Mouse (Mus musculus) embryo, embryonic 10.5 days (tissue): ENCODE measurements around the gene Kdm4d.
A peak's percentile ranks its signal among the peaks of the same experiment; 100 is the strongest.
"Not testable (repeated sequence)": the region's sequence is repeated elsewhere in the genome, so short reads cannot be mapped to it uniquely, and the experiment has no call there.

ENCODE experiments used
- DNase-seq: peaks from one replicate; pipeline ENCODE4 v3.0.0-alpha.2; 2015; ENCODE audit warnings: low spot score

The Kdm4d gene

DNA sequence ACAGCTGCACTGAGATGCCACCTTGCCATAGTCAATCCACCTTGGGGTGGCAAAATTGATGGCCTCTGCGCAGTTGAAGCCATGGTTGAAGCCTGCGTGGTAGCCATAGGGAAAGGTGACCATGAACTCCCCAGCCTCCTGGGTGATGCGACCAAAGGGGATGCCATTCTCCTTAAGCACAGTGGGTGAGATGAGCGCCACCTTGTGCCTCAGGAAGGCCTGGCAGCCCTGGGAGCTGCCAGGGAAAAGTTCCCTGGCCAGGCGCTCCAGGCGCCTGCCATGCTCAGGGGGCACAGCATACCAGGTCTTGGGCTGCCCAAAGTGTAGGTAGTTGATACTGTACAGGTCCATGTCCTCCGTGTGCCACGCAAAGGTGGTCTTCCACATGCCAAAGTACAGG, 49.2 kb downstream of the Kdm4d start:
- not testable (repeated sequence) for DNase-seq

GRCm38 (mm10) chr9:14447086-14447485, 53.2 kb downstream of the Kdm4d start:
- not testable (repeated sequence) for DNase-seq

GRCm38 (mm10) chr9:14440347-14440746, 59.9 kb downstream of the Kdm4d start:
- peak; percentile 2 for DNase-seq

DNA sequence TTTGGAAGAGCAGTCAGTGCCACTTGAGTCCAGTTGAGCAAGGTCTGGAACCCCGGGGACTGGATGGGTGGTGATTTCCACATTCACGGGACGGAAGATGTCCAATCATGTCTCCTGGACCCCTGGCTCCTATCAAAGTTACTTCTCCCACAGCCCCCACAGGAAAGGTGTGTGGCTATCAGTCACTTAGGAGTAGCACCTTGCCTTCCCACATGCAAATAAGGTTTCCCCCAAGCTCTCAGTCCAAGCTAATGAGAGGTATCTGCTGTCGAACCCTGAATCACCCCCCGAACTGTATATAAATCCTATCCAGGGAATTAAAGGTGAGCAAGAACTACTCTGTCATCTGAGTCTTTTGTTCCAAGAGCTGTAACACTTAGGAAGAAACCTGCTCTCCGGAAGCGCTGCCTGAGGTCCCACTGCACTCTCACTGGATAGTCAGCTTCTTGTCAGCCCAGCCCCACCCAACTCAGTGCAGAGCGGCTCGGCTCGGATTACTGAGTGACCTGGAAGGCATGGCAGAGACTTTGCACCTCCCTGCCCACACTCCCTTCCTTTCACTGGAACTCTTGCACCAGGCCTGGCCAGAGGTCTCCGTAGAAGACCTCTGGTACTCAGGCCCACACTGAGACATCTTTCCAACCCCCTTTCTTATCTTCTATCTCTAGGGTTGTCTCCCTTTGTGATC, 66.9 kb downstream of the Kdm4d start:
- peak; percentile 33 for DNase-seq
